Mouse (Mus musculus) natural killer cell, adult 2 months (primary cell): ENCODE data around the gene Nelfb.
A peak's percentile ranks its signal among the peaks of the same experiment; 100 is the strongest.

Source experiments
- DNase-seq, 2 experiments: peaks; one replicate each; pipeline ENCODE4 v3.0.0; 2022; ENCODE audit warnings: low spot score in 2 of 2

The Nelfb gene

DNA sequence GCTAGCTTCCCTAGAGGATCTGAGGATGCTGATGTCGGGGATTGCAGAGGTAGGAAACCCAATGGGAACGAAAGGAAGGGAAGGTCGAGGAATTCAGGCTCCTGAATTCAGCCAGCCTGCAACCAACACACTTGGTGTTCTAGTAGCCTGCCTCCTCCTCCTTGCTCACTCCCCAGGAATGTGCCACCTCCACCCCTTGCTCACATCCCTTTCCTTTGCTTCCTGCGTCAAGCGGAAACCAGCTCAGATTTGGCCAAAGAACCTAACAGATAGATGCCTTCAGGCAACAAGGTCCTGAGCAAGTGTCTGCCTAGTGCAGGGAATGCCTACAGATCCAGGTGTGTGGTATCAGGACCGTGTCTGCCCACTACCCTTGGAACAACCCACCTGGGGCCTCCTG lies 34.7 kb downstream of the Nelfb start:
- DNase-seq, result no peak

DNA sequence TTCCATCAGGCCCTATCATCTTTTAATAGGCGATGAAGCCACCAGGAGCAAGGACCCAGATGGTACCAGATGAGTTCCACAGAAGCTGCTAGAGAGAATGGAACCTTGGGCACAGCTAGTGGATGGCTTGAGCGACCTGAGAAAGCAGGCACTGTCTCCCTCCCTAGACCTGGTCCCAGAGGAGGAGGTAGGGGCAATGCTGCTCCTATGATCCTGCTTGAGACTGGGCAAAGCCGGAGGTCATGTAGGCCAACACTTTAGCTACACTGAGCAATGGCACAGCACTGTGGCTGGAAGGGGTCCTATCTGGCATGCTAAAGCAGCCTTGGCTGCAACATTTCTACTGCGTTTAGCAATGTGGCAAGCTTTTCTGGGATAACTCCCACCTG lies 35.6 kb downstream of the Nelfb start:
- DNase-seq, result no peak

DNA sequence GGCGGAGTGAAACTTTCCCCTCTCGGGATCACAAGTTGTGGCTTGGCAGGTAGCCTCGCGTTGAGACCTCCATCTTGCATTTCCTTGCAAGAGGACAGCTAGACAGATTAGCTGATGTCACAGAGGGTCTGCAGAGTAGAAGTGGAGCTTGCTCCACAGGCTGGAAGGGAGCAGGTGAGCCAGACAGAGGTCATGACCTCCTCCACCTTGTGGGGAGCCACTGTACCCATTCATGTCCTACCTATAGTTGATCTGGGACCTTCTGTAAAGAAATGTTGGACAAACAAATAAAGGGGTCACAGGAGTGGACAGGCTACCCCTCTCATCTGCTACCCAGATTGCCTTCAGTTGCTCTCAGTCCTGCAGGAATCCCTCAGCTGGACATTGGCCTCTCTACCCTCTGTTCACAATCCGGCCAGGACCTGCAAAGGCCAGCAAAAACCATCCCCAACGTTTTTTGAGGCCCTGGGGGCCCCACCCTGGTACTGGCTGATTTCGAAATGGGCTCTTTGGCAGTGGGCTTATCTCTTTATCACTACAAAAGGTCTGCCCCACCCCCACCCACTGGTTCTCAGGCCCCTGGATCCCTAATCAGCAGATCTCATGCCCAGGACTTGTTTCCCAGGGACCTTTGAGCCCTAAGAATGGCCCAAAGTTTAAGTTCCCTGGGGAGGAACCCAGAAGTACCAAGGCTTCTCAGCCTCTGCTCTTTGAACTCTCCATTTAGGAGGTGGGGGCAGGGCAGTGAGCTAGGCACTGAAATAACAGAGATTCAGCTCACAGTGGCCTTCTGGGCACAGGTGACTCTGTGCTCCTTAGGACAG lies 36.2 kb downstream of the Nelfb start:
- DNase-seq, result no peak

DNA sequence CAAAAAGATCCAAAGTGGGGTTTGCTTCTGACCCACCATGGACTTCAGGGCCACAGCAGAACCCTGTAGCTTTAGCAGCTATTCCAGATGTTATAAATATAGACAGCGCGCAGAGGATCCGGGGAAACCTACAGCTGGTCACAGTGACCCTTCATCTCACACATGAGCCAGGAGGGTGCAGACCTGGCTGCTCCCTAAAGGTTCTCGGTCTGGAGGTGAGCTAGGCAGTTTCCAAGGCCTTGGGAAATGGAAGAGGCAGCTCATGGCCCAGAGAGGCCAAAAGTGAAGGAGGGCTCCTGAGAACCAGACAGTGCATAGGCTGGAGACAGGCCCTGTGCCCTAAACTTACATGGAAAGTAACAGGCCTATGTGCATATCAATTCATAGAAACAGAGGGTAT lies 37.5 kb downstream of the Nelfb start:
- no peak for DNase-seq

DNA sequence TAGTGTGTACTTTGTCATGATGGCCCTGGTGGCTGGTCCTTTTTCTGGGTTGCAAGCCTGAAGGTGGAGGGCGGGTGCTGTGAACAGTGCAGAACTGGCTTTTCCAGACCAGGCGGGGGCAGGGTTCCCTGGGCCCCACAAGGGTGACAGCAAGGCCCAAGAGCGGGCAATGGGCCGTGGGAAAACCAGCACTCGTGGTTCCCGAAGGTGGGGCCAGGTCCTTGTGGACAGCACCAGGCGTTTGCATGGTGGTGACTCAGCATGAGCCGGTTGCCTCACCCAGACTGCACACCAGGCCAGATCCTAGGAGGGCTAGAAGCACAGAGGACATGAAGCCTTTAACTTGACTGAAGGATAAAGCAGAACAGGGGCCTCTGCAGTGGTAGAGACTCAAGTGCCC lies 38.7 kb downstream of the Nelfb start:
- DNase-seq, result no peak

DNA sequence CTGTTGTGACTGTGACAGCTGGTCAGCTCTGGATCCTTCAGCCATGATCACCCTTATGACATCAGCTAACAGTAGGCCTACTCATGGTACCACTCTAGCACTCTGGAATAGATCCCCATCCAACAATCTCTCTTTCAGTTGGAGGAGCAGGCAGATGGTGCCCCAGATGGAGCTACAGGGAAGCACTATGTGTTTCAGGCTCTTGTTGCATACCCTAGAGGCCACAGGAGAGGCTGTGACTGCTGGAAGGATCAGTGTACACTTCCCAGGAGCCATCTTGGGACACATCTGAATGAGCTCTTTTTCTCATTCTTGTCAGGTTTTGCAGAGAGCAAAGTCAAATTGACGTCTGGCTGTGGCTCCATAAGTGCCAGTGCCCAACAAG lies 39.5 kb downstream of the Nelfb start:
- no peak for DNase-seq

DNA sequence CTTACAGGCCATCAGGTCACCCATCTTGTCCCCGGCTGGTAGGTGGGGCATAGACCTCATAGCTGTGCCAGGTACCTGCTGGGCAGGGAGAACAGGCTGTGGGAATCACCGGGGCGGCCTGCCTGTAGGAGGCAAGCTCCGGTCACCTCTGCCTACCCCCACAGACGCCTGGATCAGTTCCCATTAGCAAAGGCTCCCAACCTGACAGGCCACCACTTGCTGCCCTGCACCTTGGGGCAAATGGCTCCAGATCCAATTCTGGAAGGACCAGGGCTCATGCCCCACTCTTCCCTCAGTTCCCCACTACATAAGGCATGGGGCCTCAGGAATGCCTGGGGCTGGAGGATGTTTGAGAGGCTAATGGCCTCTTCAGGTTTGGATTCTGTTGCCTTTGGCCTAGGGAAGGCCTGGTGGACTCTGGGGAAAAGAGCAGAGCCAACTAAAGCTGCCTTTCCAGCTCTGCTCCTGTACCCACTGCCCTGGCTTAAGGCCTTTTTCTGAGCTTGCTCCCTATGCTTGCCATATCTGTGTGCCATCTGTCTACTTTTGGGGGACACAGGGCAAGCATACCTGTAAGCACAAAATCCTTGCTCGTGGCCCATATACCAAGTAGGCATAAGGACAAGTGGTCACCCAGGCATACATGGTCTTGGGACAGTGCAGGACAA lies 40.1 kb downstream of the Nelfb start:
- no peak for DNase-seq

DNA sequence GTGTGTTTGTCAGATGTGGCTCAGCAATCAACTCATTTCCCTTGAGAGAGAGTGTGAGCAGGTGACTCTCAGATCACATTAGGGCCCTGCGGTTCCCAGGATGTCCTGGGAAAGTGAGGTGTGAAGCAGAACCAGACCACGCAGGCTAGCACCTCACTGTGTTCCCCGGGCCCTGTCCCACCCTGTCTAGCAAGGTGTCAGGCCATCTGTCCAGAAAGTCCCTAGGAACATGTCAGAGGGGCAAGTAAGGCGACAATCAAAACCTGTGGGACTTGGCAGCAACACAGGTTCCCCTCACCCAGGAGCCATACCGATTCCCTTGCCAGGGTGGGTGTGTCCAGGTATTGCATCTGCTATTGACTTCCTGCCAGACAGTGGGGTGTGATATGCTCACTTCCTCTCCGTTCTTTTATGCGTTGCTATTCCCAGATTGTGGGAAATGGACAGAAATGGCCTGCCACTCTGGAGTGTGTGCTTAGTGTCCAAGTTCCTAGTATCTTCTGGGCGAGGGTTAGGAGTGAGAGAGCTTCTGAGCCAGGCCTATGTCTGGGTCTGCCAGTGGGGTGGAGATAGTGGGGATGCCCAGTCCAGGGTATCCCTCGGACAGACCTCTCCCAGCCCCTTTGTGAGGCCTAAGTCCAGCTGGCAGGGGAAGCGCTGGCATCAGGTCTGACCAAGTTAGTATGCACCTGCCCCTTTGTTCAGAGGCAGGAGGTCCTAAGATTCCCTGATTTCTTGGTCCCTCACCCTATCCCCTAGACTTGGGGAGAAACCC lies 40.8 kb downstream of the Nelfb start:
- DNase-seq, result peak; percentile 68 to 75

DNA sequence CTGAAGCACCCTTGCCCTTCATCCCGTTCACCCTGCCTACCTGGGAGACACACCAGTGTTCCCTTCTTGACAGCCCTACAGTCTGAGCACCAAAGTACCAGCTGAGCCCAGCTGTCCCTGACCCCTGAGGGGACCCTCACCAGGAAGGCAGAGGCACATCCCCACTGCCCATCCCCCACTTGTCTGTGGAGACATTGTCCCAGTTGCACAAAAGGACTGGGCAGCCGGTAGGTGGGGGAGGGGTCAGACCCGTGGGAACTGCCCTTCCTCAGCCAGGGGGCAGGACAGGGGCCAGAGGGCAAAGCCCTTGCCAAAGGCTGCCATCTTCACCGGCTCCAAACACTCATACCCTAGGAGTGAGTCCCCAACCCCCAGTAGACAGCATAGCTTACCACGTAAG lies 41.5 kb downstream of the Nelfb start:
- DNase-seq, result no peak

DNA sequence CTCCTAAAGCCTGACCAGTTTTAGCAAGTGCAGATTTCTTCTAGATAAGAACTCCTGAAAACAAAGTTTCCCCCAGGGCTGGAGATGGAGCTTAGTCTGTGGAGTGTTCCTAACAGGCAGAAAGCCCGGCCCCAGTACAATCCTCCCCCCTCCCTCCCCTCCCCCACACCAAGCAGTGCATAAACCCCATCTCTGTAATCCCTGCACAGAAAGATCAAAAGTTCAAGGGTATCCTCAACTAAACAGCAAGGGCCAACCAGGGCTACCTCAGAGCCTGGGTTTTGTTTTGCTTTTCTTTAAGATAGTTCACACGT lies 42.7 kb downstream of the Nelfb start:
- no peak for DNase-seq

DNA sequence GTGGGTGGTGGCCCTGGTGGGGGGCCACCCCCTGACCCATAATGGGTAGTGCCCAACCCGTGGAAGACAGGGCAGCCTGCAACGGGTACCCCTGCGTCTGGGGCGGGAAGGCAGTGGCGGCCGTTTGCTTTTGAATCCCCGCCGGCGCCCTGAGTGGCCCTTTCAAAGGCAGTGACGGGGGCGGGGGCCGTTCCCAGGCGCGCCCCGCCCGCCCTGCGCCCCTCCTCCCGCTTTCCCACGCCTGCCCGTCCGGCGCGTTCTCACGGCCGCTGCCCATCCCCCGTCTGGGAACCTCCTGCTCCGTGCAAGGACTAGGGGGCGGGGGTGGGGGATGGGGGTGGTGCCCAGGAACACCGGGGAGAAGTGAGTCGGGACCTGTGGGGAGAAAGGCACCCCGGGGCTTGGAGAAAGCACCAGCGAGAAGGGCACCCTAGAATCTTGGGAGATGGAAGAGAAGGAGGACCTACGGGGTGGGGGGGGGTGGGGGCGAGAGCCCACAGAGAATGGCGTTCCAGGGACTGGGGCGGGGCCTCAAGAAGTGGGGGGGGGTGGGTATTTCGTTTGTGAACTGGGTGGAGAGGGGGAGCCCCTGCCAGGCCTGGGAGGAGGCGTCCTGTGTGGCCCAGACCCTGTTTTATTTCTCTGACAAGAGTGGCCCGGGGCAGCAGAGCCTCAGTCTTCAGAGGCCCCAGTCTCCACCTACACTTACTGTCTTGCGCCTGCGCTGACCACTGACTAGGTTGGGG lies 43.2 kb downstream of the Nelfb start:
- DNase-seq, result peak in 1 of 2 experiments; percentile 35

DNA sequence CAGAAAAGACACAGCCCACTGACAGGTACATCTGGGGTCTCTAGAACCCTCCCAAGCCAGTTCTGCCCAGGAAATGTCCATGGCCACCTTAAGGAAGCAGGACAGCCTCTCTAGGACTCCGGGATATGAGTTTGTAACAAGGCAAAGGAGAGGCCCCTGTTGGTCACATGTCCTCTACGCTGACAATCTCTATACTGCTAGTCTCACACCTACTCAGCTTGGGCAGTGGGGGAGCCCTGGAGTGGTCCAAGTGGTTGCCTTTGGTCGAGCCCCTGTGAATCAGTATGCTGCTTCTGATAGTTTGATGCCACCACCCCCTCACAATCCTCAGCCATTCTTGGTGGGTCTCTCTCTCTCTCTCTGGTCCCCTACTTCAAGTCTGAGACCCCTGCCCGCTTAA lies 43.8 kb downstream of the Nelfb start:
- DNase-seq, result peak in 1 of 2 experiments; percentile 28

DNA sequence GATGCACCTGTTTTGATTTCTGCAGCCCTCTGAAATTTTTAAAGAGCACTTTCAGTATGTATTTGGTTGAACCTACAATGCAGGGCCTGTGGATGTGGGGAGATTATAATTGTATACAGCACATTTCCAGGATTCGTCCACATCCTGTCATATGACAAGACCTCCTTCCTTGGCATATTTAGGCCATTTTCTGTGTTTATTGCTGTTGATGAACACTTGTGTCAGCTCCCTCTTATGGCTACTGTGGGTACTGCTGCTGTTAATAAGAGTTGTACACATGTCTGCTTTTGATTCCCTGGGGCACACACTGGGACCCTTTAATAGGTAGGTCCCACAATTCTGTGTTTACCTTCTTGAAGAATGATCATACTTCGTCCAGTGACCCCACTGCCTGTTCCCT lies 53.6 kb downstream of the Nelfb start:
- peak; percentile 60 to 70 for DNase-seq

DNA sequence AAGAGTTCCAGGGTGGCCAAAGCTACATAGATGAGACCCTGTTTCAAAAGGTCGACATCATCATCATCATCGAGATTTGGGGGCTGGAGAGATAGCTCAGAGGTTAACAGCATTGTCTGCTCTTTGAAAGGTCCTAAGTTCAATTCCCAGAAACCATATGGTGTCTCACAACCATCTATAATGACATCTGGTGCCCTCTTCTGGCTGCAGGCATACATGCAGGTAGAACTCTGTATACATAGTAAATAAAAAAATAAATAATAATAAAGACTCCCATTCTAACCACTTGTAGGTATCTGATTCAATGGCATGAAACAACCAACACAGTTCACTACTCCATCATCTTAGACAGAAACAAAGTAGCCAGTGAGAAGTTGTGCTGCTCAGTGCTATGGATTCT lies 54.3 kb downstream of the Nelfb start:
- no peak for DNase-seq

DNA sequence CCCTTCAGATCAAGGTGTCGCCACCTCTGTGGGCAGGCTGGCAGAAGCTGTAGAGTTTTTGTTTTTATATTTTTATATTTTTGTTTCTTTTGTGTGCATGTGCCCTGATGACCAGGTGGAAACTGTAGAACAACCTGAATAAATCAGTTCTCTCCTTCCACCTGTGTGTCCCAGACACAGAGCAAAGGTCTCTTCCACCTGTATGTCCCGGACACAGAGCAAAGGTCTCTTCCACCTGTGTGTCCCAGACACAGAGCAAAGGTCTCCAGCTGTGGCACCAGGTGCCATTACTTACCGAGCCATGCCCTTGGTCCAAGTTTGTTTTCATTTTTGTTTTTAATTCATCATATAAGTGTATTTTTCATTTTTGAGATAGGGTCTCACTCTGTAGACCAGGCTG lies 55.1 kb downstream of the Nelfb start:
- DNase-seq, result no peak

DNA sequence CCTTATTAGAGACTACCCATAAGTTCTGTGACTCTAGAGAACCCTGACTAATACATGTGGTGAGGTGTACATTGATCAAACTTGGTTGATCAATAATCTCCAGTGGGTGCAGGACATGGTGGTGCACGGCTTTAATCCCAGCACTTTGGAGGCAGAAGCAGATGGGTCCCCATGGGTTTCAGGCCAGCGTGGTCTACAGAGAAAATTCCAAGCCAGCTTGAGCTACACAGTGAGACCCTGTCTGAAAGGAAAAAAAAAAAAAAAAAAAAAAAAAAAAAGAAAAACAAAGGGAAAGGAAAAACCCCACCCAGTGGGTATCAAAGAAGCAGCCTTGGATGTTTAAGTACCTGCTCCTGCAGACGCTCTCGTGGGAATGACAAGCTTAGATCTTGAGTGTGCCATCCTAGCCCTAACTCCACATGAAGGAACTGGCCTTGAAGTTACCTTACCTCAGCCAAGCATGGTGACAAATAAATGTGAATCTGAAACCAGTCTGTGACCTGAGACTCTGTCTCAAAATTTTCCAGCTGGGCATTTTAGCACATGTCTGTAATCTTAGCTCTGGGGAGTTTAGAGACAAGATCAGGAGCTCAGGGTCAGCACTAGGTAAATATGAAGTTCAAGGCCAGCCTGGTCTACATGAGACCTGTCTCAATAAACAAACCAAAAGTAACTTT lies 59.9 kb downstream of the Nelfb start:
- no peak for DNase-seq
